Mouse (Mus musculus) thymus, postnatal 36 days (tissue): ENCODE results near the gene Gm15262.
"Not testable (repeated sequence)": the region's sequence is repeated elsewhere in the genome, so short reads cannot be mapped to it uniquely, and the experiment has no call there.

Source experiments
- DNase-seq, 2 experiments: peaks; one replicate each; pipeline ENCODE4 v3.0.0; 2022; ENCODE audit warnings: mixed read lengths in 2 of 2

Gm15262 gene

GRCm38 (mm10) chrX:161287156-161287555 lies at the start of gene Gm15262:
Gene Gm15262 (plus strand): TSS chrX:161287456.
- not testable (repeated sequence) for DNase-seq

DNA sequence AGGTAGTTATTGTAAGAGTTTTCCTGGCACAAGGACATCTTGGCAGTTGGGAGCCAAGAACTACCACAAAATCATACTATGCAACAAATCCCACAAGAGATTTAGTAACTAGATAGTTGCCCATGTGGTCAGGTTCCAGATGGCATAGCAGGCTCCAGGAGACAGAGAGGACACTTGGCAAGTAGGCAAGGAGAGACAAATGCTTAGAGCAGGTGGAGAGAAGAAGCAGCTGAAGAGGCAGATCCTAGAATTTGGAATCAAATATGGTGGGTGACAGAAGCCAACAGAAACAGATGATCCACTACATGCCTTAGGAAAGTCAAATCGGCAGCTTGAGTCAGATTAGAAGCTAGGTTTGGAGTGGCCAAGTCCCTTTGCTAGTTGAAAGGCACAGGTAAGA lies 20.9 kb downstream of the Gm15262 start:
- no peak for DNase-seq

DNA sequence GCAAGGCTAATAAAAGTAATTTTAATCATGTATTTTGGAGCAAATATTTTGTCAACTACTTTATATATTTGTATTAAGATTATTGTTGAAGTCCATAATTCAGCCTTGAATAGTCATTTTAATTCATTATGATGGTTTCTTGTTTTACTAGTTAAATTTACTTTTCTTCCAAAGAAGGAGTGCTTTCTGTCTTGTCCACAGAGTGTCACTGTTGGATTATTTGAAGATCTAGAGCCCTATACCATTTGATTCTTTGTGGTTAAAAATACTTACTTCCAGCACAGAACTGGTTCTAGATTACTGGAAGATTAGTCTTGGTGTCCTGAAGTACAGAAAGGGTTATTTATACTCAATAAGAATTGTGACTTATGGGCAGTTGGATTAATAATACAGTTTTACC lies 29.2 kb downstream of the Gm15262 start:
- DNase-seq = no peak

- DNase-seq = no peak
Observed at GRCm38 (mm10) chrX:161370927-161371326, 83.7 kb downstream of the Gm15262 start.

- DNase-seq = no peak
Observed at GRCm38 (mm10) chrX:161371461-161371860, 84.2 kb downstream of the Gm15262 start.

GRCm38 (mm10) chrX:161375568-161375967 lies 88.3 kb downstream of the Gm15262 start:
- no peak for DNase-seq

DNA sequence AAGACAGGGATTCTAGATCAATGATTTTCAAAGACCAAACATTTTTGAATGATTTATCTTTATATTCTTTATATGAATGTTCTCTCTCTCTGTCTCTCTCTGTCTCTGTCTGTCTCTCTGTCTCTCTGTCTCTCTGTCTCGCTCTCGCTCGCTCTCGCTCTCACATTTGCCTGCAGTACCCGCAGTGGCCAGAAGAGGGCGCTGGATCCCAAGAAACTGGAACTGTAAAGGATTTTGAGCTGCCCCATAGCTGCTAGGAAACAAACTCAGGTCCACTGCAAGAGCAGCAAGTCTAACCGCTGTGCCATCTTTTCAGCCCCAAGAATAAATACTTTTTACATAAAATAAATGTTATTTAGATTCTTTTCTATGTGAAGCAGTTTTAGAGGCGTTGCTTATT lies 98.5 kb downstream of the Gm15262 start:
- DNase-seq = peak; percentile 11 to 23

- no peak for DNase-seq
Observed at GRCm38 (mm10) chrX:161387942-161388341, 100.7 kb downstream of the Gm15262 start.

DNA sequence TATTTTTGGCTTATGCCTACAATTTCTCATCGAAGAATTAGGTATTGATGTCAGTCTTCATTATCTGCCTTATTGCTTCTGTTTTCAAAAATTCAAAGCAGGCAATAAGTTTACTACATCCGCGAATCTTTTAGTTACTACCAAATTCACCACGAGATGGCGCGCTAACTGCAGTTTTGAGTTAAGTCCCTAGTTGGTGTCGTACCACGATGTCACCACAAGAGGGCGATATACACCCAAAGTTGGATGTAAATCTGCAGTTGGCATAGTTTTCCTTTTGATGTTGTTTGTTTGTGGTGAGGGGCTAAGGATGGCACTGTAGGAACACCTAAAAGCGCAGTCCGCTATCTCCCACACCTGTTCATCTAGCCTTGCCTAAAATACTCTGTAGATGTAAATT lies 111.9 kb downstream of the Gm15262 start:
- peak; percentile 45 to 57 for DNase-seq

GRCm38 (mm10) chrX:161411151-161411550 lies 123.9 kb downstream of the Gm15262 start:
- no peak for DNase-seq
